Mouse (Mus musculus) heart, adult 18-20 months (tissue): Measurements from ENCODE around the gene Fam227a. TPM values are rescaled to one million over a fixed set of nuclear protein-coding genes. Genes with fewer than 3 reads are reported as not detected.

Experiments
- DNase-seq, 2 experiments: peaks; one replicate each; pipeline ENCODE4 v3.0.0; 2021 to 2022; ENCODE audit warnings: mixed read lengths in 1 of 2
- microRNA-seq, 2 experiments: library from miRNA; unstranded; fragments of <30 nt; microRNA quantifications; one replicate each; pipeline ENCODE4 v1.2.0; 2022
- total RNA-seq, 2 experiments: library from RNA; stranded (reverse); gene quantifications; 2 replicates each; pipeline ENCODE4 v1.2.3; 2021

Gene Fam227a
- total RNA-seq, 2 experiments from 2014 or later = 0.37 to 0.77 TPM

- DNase-seq = no peak
Measured at GRCm38 (mm10) chr15:79615501-79615900, 43.3 kb downstream of the Fam227a start.

DNA sequence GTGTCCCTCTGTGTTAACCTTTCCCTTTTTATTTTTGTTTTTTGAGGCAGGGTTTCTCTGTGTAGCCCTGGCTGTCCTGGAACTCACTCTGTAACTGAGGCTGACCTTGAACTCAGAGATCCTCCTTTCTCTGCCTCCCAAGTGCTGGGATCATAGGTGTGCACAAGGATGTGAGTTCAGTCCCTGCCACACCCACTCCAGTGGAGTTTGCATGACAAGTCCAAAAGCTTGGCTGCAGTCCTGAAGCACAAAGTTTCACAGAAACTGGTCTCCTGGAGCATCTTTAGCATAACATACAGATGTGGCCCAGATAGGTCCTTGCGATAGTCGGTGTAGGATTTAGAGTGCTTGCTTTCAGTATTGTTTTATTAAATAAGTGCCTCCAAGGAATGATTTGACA is 49.5 kb downstream of the Fam227a start:
- no peak for DNase-seq

GRCm38 (mm10) chr15:79608214-79608613 is 50.5 kb downstream of the Fam227a start:
- DNase-seq = no peak

- peak in 1 of 2 experiments; percentile 28 for DNase-seq
Measured at GRCm38 (mm10) chr15:79607757-79608156, 51.0 kb downstream of the Fam227a start.

DNA sequence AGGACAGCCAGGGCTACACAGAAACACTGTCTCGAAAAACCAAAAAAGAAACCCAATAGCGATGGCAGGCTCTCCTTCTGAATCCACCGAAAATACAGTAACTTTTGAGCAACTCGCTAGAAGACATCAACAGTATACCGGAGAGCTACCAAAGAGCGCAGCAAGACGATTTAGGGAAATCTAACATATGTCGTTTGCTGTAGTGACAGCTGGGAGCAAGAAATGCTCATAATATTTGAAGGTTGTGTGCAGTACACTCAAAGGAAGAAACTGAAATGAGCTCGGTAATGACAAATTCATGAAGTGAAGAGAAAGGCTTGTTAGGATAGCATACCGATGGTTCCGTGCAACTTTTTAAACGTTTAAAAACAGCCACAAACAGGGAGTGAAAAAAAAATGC is 52.6 kb downstream of the Fam227a start:
- DNase-seq = no peak

DNA sequence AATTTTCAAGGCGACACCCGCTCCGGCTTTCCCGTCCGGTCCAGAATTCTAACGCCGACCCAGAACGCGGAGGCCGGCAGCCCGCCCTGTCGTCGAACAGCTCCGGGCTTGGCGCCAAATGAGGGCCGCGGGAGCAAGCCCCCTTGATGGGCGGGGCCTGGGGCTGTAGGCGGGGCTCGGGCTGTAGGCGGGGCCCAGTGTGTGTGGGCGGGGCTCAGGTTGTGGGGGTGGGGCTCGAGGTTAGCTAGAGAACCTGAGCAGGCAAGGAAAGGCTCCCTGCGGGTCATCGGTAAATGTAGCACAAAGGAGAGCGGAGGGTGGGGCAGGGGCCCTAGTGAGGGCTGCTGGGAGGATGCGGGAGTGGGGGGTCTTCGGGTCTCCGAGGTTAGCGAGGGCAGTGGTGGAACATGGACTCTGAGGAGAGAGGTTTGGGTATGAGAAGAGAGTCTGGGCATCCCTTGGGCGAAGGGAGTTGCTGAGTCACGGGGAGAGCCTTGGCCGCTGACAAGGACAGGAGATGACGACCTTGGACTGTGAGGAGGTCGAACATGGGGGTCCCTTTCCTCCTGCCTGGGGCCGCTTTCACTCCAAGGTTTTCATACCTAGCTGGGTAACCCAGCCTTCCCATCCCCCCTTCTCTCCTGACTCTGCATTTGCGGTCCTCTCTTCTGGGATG is 53.6 kb downstream of the Fam227a start, which contains the start of gene Dmc1:
TSS of gene Dmc1 (minus strand) at position 120 of the 676 bp plus-strand sequence.
- peak; percentile 7 to 26 for DNase-seq

DNA sequence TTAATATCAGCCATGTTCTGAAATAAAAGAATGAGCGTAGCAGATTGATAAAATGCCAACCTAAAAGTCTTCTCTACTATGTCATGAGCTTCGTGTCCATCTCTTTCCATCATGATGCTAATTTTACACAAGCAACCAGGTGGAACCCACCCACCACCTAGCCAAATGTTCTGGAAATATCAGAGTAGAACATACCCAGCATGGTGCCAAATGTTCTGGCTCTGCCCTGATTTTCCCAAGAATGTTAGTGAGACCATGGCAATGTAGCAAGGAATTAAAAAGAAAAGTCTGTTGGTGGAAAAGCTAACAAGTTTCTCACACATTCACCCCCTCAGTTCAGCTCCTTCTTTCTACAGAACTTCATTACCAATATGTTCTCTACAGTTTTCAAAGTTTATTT is 58.6 kb downstream of the Fam227a start:
- no peak for DNase-seq

GRCm38 (mm10) chr15:79598715-79599114 is 60.0 kb downstream of the Fam227a start:
- no peak for DNase-seq

- no peak for DNase-seq
Measured at GRCm38 (mm10) chr15:79581581-79581980, 77.2 kb downstream of the Fam227a start.

DNA sequence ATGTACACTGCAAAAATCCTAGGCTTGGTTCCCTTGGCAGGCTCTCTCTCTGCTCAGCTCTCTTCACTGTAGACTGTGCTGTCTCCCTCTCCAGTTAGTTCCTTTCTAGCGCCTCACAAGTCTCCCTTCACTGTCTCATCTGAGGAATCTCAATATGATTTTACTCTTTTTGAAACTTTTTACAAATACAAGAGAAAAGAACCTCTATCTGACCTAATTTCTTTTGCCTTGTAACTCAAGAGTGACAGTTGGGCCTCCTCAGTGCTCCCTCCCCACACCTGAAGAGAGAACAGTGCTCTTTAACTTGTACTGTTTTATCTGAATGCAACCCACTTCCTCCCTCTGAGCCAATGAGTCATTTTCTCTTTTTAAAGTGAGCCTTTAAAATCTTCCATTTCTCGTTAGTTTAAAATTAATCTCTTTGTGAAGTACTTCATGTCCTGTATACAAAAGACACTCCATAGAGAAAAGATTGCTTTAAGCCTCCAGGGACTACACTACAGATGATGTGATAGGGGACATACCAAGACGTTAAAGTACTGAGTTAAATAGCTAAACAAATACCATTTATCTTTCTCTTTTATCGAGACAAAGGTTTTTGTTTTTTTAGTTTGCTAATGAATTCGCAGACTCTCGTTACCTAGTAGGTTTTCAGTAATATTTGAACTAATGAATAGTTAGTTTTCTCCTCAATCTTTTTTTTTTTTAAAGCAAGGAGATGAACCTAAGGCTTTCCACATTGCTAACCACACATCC is 80.9 kb downstream of the Fam227a start:
- no peak for DNase-seq

DNA sequence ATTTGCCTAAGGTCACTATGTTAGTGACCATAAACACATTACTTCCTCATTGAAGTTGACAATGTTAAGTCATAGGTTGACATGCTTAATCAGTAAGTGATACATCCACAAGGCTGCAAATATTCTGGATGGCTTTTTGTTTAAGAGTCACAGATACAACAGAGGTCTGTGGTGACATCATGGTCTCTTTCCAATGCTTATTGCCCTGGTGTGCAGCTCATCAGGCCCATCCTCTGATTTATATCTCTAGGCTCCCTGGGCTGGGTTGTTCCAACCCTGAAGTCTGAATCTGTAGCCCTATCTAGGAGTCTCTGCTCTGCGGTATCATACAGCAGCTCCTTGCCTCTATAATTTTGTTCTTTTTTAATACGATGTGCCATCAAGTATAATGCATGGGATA is 81.8 kb downstream of the Fam227a start:
- DNase-seq = no peak

- no peak for DNase-seq
Measured at GRCm38 (mm10) chr15:79575543-79576222, 83.1 kb downstream of the Fam227a start.

GRCm38 (mm10) chr15:79562417-79562816 is 96.3 kb downstream of the Fam227a start:
- peak in 1 of 2 experiments; percentile 8 for DNase-seq

- no peak for DNase-seq
Measured at GRCm38 (mm10) chr15:79559649-79560048, 99.1 kb downstream of the Fam227a start.

Small RNA genes within 50 kb of the gene (microRNA-seq; reads per million reads assigned to microRNA genes)
- 0 reads per million in 2 experiments for gene Gm27903

Other genes with a start within 250 kb of the Fam227a start
- gene Csnk1e, start 203.4 kb downstream of the Fam227a start, total RNA-seq = 10 to 100 TPM; 40.2 to 44.3 TPM
- 1 to 10 TPM; 1.4 to 1.5 TPM for gene Kcnj4, start 153.7 kb downstream of the Fam227a start, total RNA-seq
- 1 to 10 TPM; 3.3 to 4.3 TPM for gene Kdelr3, start 142.5 kb downstream of the Fam227a start, total RNA-seq
- gene Ddx17, start 112.2 kb downstream of the Fam227a start, total RNA-seq = 10 to 100 TPM; 69.9 to 83.9 TPM
- not detected for gene Dmc1, start 53.8 kb downstream of the Fam227a start, total RNA-seq
- gene Cby1, start 243 bp upstream of the Fam227a start, total RNA-seq = 10 to 100 TPM; 18.7 to 23.6 TPM
- 100 to 1,000 TPM; 112 to 126 TPM for gene Tomm22, start 11.9 kb upstream of the Fam227a start, total RNA-seq
- 10 to 100 TPM; 23.4 to 26.2 TPM for gene Josd1, start 29.0 kb upstream of the Fam227a start, total RNA-seq
- gene Gtpbp1, start 31.9 kb upstream of the Fam227a start, total RNA-seq = 10 to 100 TPM; 26.0 to 28.8 TPM
- gene Sun2, start 83.6 kb upstream of the Fam227a start, total RNA-seq = 10 to 100 TPM; 79.1 to 89.1 TPM
- gene Dnal4, start 118.9 kb upstream of the Fam227a start, total RNA-seq = 10 to 100 TPM; 16.9 to 22.0 TPM
- gene Nptxr, start 145.8 kb upstream of the Fam227a start, total RNA-seq = 1 to 10 TPM; 1.4 to 1.5 TPM
- 1 to 10 TPM in 1 of 2 experiments, not detected in 1; 1.0 TPM for gene Npcd, start 175.3 kb upstream of the Fam227a start, total RNA-seq
- 10 to 100 TPM; 17.2 to 18.2 TPM for gene Cbx6, start 175.7 kb upstream of the Fam227a start, total RNA-seq
- 10 to 100 TPM in 1 of 2 experiments, 1 to 10 TPM in 1; 6.8 to 10.6 TPM for gene Apobec3, start 232.7 kb upstream of the Fam227a start, total RNA-seq